Mouse (Mus musculus) macrophage (primary cell): ENCODE results near the gene Yju2. TPM values are rescaled to one million over a fixed set of nuclear protein-coding genes. Genes with fewer than 3 reads are reported as not detected.

ENCODE experiments used
- H3K27ac ChIP-seq: fragments of 350-480 bp; formaldehyde crosslinking; 2 replicates; pipeline ENCODE4 v1.9.0; 2021
- H3K36me3 ChIP-seq: fragments of 350-480 bp; formaldehyde crosslinking; 2 replicates; pipeline ENCODE4 v1.9.0; 2021; ENCODE audit errors: inconsistent target
- H3K4me3 ChIP-seq: fragments of 350-480 bp; formaldehyde crosslinking; 2 replicates; pipeline ENCODE4 v1.9.0; 2021; ENCODE audit errors: inconsistent target
- H3K79me2 ChIP-seq: fragments of 350-480 bp; formaldehyde crosslinking; 2 replicates; pipeline ENCODE4 v1.9.0; 2021; ENCODE audit errors: inconsistent target
- WGBS: methylation state at CpG from one replicate; pipeline ENCODE4 v1.1.7; 2026; ENCODE audit warnings: inconsistent platforms; ENCODE audit not compliant: missing documents; 5-methylcytosine and 5-hydroxymethylcytosine counted together
- polyA plus RNA-seq: library from polyadenylated mRNA; stranded (reverse); fragments of 250-400 nt; gene quantifications from 3 replicates; pipeline ENCODE4 v1.2.4, GENCODE M21; 2018; ENCODE audit warnings: inconsistent platforms

Yju2 gene
- polyA plus RNA-seq, 1 experiment from 2014 or later, result 11.5 TPM

- H3K27ac ChIP-seq, result no peak overlapping the region
- 47% methylated on average over 10 of the region's 14 CpGs for WGBS
- H3K4me3 ChIP-seq, result no peak overlapping the region; the same call in 1 of the 2 replicates
- peaks cover 7% of the 10 kb centered on the region; the same call in 1 of the 2 replicates for H3K36me3 ChIP-seq
- H3K79me2 ChIP-seq, result peaks cover 14% of the 10 kb centered on the region; the same call in 1 of the 2 replicates
These were observed 48.8 kb downstream of the Yju2 start for GRCm38 (mm10) chr17:56007444-56008355.

- Histone ChIP-seq H3K27ac (peak overlapping the region; percentile 75), H3K4me3 (peak overlapping the region; percentile 54), H3K79me2 (peaks cover 14% of the 10 kb centered on the region; the same call in 1 of the 2 replicates), H3K36me3 (peaks cover 7% of the 10 kb centered on the region; the same call in 1 of the 2 replicates)
- under 1% methylated on average over 21 of the region's 21 CpGs for WGBS
These were observed 49.6 kb downstream of the Yju2 start for GRCm38 (mm10) chr17:56008356-56009087.

- Histone ChIP-seq H3K4me3 (peak overlapping the region; percentile 54), H3K27ac (peak overlapping the region; percentile 75), H3K79me2 (peaks cover 14% of the 10 kb centered on the region; the same call in 1 of the 2 replicates), H3K36me3 (peaks cover 7% of the 10 kb centered on the region; the same call in 1 of the 2 replicates)
- whole genome bisulfite sequencing, result under 1% methylated on average over 57 of the region's 62 CpGs
These were observed 50.4 kb downstream of the Yju2 start for GRCm38 (mm10) chr17:56009088-56009961.

- Histone ChIP-seq H3K4me3 (peak overlapping the region; percentile 54), H3K79me2 (peaks cover 14% of the 10 kb centered on the region; the same call in 1 of the 2 replicates), H3K27ac (peak overlapping the region; percentile 48), H3K36me3 (peaks cover 10% of the 10 kb centered on the region; the same call in 1 of the 2 replicates)
- WGBS, result 48% methylated on average over 2 of the region's 2 CpGs
These were observed 51.0 kb downstream of the Yju2 start for GRCm38 (mm10) chr17:56009962-56010240.

- H3K4me3 ChIP-seq, result peak overlapping the region; percentile 54
- peaks cover 14% of the 10 kb centered on the region; the same call in 1 of the 2 replicates for H3K79me2 ChIP-seq
- H3K27ac ChIP-seq, result peak overlapping the region; percentile 48; the same call in 1 of the 2 replicates
- peaks cover 13% of the 10 kb centered on the region for H3K36me3 ChIP-seq
- 68% methylated on average over 13 of the region's 14 CpGs for WGBS
These were observed 51.4 kb downstream of the Yju2 start for GRCm38 (mm10) chr17:56010255-56010654.

- H3K79me2 ChIP-seq, result peaks cover 14% of the 10 kb centered on the region; the same call in 1 of the 2 replicates
- WGBS, result 13% methylated on average over 9 of the region's 9 CpGs
- peaks cover 17% of the 10 kb centered on the region for H3K36me3 ChIP-seq
- H3K4me3 ChIP-seq, result peak overlapping the region; percentile 54; the same call in 1 of the 2 replicates
- no peak overlapping the region for H3K27ac ChIP-seq
These were observed 51.8 kb downstream of the Yju2 start for GRCm38 (mm10) chr17:56010681-56011080.

- Histone ChIP-seq H3K4me3 (no peak overlapping the region), H3K79me2 (peaks cover 14% of the 10 kb centered on the region; the same call in 1 of the 2 replicates), H3K27ac (no peak overlapping the region), H3K36me3 (peaks cover 25% of the 10 kb centered on the region)
- 95% methylated on average over 7 of the region's 7 CpGs for WGBS
These were observed 52.5 kb downstream of the Yju2 start for GRCm38 (mm10) chr17:56011441-56011840.

GRCm38 (mm10) chr17:56015293-56015692 lies 56.4 kb downstream of the Yju2 start:
- Histone ChIP-seq H3K4me3 (no peak overlapping the region), H3K27ac (no peak overlapping the region), H3K79me2 (peaks cover 42% of the 10 kb centered on the region), H3K36me3 (peaks cover 63% of the 10 kb centered on the region)
- 96% methylated on average over 8 of the region's 9 CpGs for WGBS

GRCm38 (mm10) chr17:56016382-56016781 lies 57.5 kb downstream of the Yju2 start:
- H3K27ac ChIP-seq, result no peak overlapping the region
- H3K36me3 ChIP-seq, result peaks cover 65% of the 10 kb centered on the region
- peaks cover 45% of the 10 kb centered on the region for H3K79me2 ChIP-seq
- 92% methylated on average over 8 of the region's 8 CpGs for WGBS
- H3K4me3 ChIP-seq, result no peak overlapping the region

- no peak overlapping the region for H3K4me3 ChIP-seq
- no peak overlapping the region for H3K27ac ChIP-seq
- peaks cover 59% of the 10 kb centered on the region for H3K36me3 ChIP-seq
- WGBS, result 93% methylated on average over 11 of the region's 15 CpGs
- H3K79me2 ChIP-seq, result peaks cover 52% of the 10 kb centered on the region
These were observed 58.2 kb downstream of the Yju2 start for GRCm38 (mm10) chr17:56016793-56017785.

- no peak overlapping the region for H3K27ac ChIP-seq
- peaks cover 59% of the 10 kb centered on the region for H3K36me3 ChIP-seq
- H3K79me2 ChIP-seq, result peaks cover 60% of the 10 kb centered on the region
- H3K4me3 ChIP-seq, result no peak overlapping the region
- 91% methylated on average over 7 of the region's 7 CpGs for WGBS
These were observed 58.9 kb downstream of the Yju2 start for GRCm38 (mm10) chr17:56017848-56018247.
